Mouse (Mus musculus) liver, embryonic 13.5 days (tissue): ENCODE measurements around the gene Trappc12. TPM values are rescaled to one million over a fixed set of nuclear protein-coding genes. Genes with fewer than 3 reads are reported as not detected.
A peak's percentile ranks its signal among the peaks of the same experiment; 100 is the strongest.

ENCODE experiments used
- ATAC-seq: fragments of 200-750 bp; cut with Nextera tagmentation; 2 replicates; pipeline ENCODE4 v1.8.0; 2017; ENCODE audit warnings: low read depth, mild to moderate bottlenecking, moderate number of reproducible peaks, moderate library complexity
- DNase-seq: peaks from one replicate; pipeline ENCODE4 v3.0.0; 2022
- H3K27ac ChIP-seq: fragments of 300-500 bp; sonication (generic); 2 replicates; pipeline ENCODE4 v1.5.1; 2015; ENCODE audit warnings: moderate library complexity, mild to moderate bottlenecking, inconsistent platforms
- H3K27me3 ChIP-seq: fragments of 300-500 bp; sonication (generic); 2 replicates; pipeline ENCODE4 v1.6.1; 2015; ENCODE audit warnings: mild to moderate bottlenecking, inconsistent platforms
- H3K36me3 ChIP-seq: fragments of 300-500 bp; sonication (generic); 2 replicates; pipeline ENCODE4 v1.6.1; 2015; ENCODE audit warnings: mild to moderate bottlenecking, inconsistent platforms
- H3K4me1 ChIP-seq: fragments of 300-500 bp; sonication (generic); replicated peaks from 2 replicates; pipeline ENCODE4 v1.6.1; 2015; ENCODE audit warnings: inconsistent platforms
- H3K4me2 ChIP-seq: fragments of 300-500 bp; sonication (generic); 2 replicates; pipeline ENCODE4 v1.6.1; 2015; ENCODE audit warnings: inconsistent platforms, mild to moderate bottlenecking, moderate library complexity
- H3K4me3 ChIP-seq: fragments of 300-500 bp; sonication (generic); replicated peaks from 2 replicates; pipeline ENCODE4 v1.5.1; 2015; ENCODE audit warnings: mild to moderate bottlenecking, inconsistent platforms
- H3K9ac ChIP-seq: fragments of 300-500 bp; sonication (generic); 2 replicates; pipeline ENCODE4 v1.6.1; 2015; ENCODE audit warnings: mild to moderate bottlenecking, inconsistent platforms
- H3K9me3 ChIP-seq: fragments of 300-500 bp; sonication (generic); replicated peaks from 2 replicates; pipeline ENCODE4 v1.6.1; 2016; ENCODE audit warnings: inconsistent platforms
- WGBS: fragments of 180-500 bp; shearing (Covaris S2); methylation state at CpG from one replicate; pipeline ENCODE4 v1.1.7; 2015; ENCODE audit not compliant: insufficient replicate concordance; 5-methylcytosine and 5-hydroxymethylcytosine counted together
- polyA plus RNA-seq: library from polyadenylated mRNA; unstranded; fragments of >200 nt; fragmentation: Nextera tagmentation; extraction: Ambion mirVana; gene quantifications from 2 replicates; pipeline ENCODE4 v1.2.1, GENCODE M21; 2015

The Trappc12 gene
- polyA plus RNA-seq, 1 experiment from 2014 or later, result 18.6 TPM

GRCm38 (mm10) chr12:28701302-28701701 is 49.0 kb downstream of the Trappc12 start:
- H3K4me2 ChIP-seq, result no peak overlapping the region
- no peaks in the 10 kb centered on the region for H3K9me3 ChIP-seq
- H3K9ac ChIP-seq, result no peak overlapping the region
- H3K27me3 ChIP-seq, result no peaks in the 10 kb centered on the region
- H3K4me3 ChIP-seq, result no peak overlapping the region
- ATAC-seq, result no peak
- H3K27ac ChIP-seq, result no peak overlapping the region
- DNase-seq, result no peak
- peaks cover 19% of the 10 kb centered on the region for H3K4me1 ChIP-seq
- peaks cover 21% of the 10 kb centered on the region for H3K36me3 ChIP-seq
- 79% methylated on average over 11 of the region's 11 CpGs for WGBS

GRCm38 (mm10) chr12:28700561-28701025 is 49.7 kb downstream of the Trappc12 start:
- no peak for ATAC-seq
- Histone ChIP-seq H3K4me2 (no peak overlapping the region), H3K27me3 (no peaks in the 10 kb centered on the region), H3K9ac (no peak overlapping the region), H3K9me3 (no peaks in the 10 kb centered on the region), H3K36me3 (peaks cover 27% of the 10 kb centered on the region), H3K4me3 (no peak overlapping the region), H3K27ac (no peak overlapping the region), H3K4me1 (peaks cover 19% of the 10 kb centered on the region)
- no peak for DNase-seq
- 76% methylated on average over 19 of the region's 19 CpGs for WGBS

- Histone ChIP-seq H3K36me3 (peaks cover 27% of the 10 kb centered on the region), H3K9ac (no peak overlapping the region), H3K27ac (no peak overlapping the region), H3K4me3 (no peak overlapping the region), H3K4me1 (peaks cover 19% of the 10 kb centered on the region), H3K4me2 (no peak overlapping the region), H3K27me3 (no peaks in the 10 kb centered on the region), H3K9me3 (no peaks in the 10 kb centered on the region)
- no peak for ATAC-seq
- WGBS, result 43% methylated on average over 3 of the region's 3 CpGs
- no peak for DNase-seq
These were observed 50.2 kb downstream of the Trappc12 start for GRCm38 (mm10) chr12:28700101-28700511.

- peak; percentile 37 for DNase-seq
- Histone ChIP-seq H3K27me3 (no peaks in the 10 kb centered on the region), H3K36me3 (peaks cover 31% of the 10 kb centered on the region), H3K4me1 (peaks cover 19% of the 10 kb centered on the region), H3K4me3 (no peak overlapping the region), H3K9ac (no peak overlapping the region), H3K4me2 (no peak overlapping the region), H3K27ac (no peak overlapping the region), H3K9me3 (no peaks in the 10 kb centered on the region)
- WGBS, result 15% methylated on average over 6 of the region's 6 CpGs
- ATAC-seq, result no peak
These were observed 50.6 kb downstream of the Trappc12 start for GRCm38 (mm10) chr12:28699656-28700055.

- peak; percentile 19; the same call in 1 of the 2 replicates for ATAC-seq
- Histone ChIP-seq H3K4me2 (no peak overlapping the region), H3K27me3 (no peaks in the 10 kb centered on the region), H3K36me3 (peaks cover 36% of the 10 kb centered on the region), H3K27ac (no peak overlapping the region), H3K9me3 (no peaks in the 10 kb centered on the region), H3K9ac (no peak overlapping the region), H3K4me3 (no peak overlapping the region), H3K4me1 (peaks cover 19% of the 10 kb centered on the region)
- WGBS, result 74% methylated on average over 5 of the region's 5 CpGs
- no peak for DNase-seq
These were observed 51.2 kb downstream of the Trappc12 start for GRCm38 (mm10) chr12:28699086-28699485.

- Histone ChIP-seq H3K4me2 (no peak overlapping the region), H3K27ac (no peak overlapping the region), H3K9me3 (no peaks in the 10 kb centered on the region), H3K27me3 (no peaks in the 10 kb centered on the region), H3K9ac (no peak overlapping the region), H3K36me3 (peaks cover 43% of the 10 kb centered on the region), H3K4me3 (no peak overlapping the region), H3K4me1 (peaks cover 19% of the 10 kb centered on the region)
- WGBS, result 74% methylated on average over 14 of the region's 14 CpGs
- ATAC-seq, result peak; percentile 42; the same call in 1 of the 2 replicates
- no peak for DNase-seq
These were observed 52.3 kb downstream of the Trappc12 start for GRCm38 (mm10) chr12:28697821-28698595.

GRCm38 (mm10) chr12:28694776-28695175 is 55.5 kb downstream of the Trappc12 start:
- Histone ChIP-seq H3K36me3 (peaks cover 59% of the 10 kb centered on the region), H3K4me3 (no peak overlapping the region), H3K9me3 (no peaks in the 10 kb centered on the region), H3K27me3 (no peaks in the 10 kb centered on the region), H3K27ac (no peak overlapping the region), H3K4me1 (peaks cover 17% of the 10 kb centered on the region), H3K4me2 (no peak overlapping the region), H3K9ac (no peak overlapping the region)
- ATAC-seq, result no peak
- 89% methylated on average over 7 of the region's 7 CpGs for WGBS
- DNase-seq, result no peak

GRCm38 (mm10) chr12:28694231-28694630 is 56.0 kb downstream of the Trappc12 start:
- H3K27ac ChIP-seq, result no peak overlapping the region
- WGBS, result 76% methylated on average over 2 of the region's 2 CpGs
- H3K9me3 ChIP-seq, result no peaks in the 10 kb centered on the region
- peaks cover 64% of the 10 kb centered on the region for H3K36me3 ChIP-seq
- DNase-seq (no peak), ATAC-seq (0 out of 2 replicates have a peak, but pooled peaks have one; percentile 14)
- H3K9ac ChIP-seq, result no peak overlapping the region
- H3K27me3 ChIP-seq, result no peaks in the 10 kb centered on the region
- no peak overlapping the region for H3K4me3 ChIP-seq
- H3K4me1 ChIP-seq, result peaks cover 13% of the 10 kb centered on the region
- no peak overlapping the region for H3K4me2 ChIP-seq

GRCm38 (mm10) chr12:28693738-28694137 is 56.5 kb downstream of the Trappc12 start:
- Histone ChIP-seq H3K9me3 (no peaks in the 10 kb centered on the region), H3K27me3 (no peaks in the 10 kb centered on the region), H3K36me3 (peaks cover 69% of the 10 kb centered on the region), H3K9ac (no peak overlapping the region), H3K4me1 (peaks cover 11% of the 10 kb centered on the region), H3K4me2 (no peak overlapping the region), H3K4me3 (no peak overlapping the region), H3K27ac (no peak overlapping the region)
- ATAC-seq, result no peak
- no peak for DNase-seq
- WGBS, result 65% methylated on average over 3 of the region's 3 CpGs

GRCm38 (mm10) chr12:28690730-28691129 is 59.5 kb downstream of the Trappc12 start:
- 85% methylated on average over 7 of the region's 7 CpGs for WGBS
- H3K27me3 ChIP-seq, result no peaks in the 10 kb centered on the region
- ATAC-seq (no peak), DNase-seq (no peak)
- no peak overlapping the region for H3K4me3 ChIP-seq
- H3K9me3 ChIP-seq, result no peaks in the 10 kb centered on the region
- no peak overlapping the region for H3K9ac ChIP-seq
- H3K4me2 ChIP-seq, result no peak overlapping the region
- peaks cover 53% of the 10 kb centered on the region for H3K36me3 ChIP-seq
- peaks cover 3% of the 10 kb centered on the region; the same call in 1 of the 2 replicates for H3K4me1 ChIP-seq
- H3K27ac ChIP-seq, result no peak overlapping the region

GRCm38 (mm10) chr12:28688996-28689395 is 61.3 kb downstream of the Trappc12 start:
- no peak for DNase-seq

More at GRCm38 (mm10) chr12:28688996-28689395, 61.3 kb downstream of the Trappc12 start:
- H3K36me3 ChIP-seq, result peaks cover 52% of the 10 kb centered on the region
- H3K9me3 ChIP-seq, result no peaks in the 10 kb centered on the region
- H3K27me3 ChIP-seq, result no peaks in the 10 kb centered on the region
- H3K4me1 ChIP-seq, result peaks cover 5% of the 10 kb centered on the region; the same call in 1 of the 2 replicates
- no peak for ATAC-seq
- H3K9ac ChIP-seq, result no peak overlapping the region
- WGBS, result 77% methylated on average over 6 of the region's 6 CpGs
- no peak overlapping the region for H3K4me3 ChIP-seq
- H3K4me2 ChIP-seq, result no peak overlapping the region
- H3K27ac ChIP-seq, result no peak overlapping the region
